Comparison of ENCODE assay signal across 8 mouse cellular contexts in the genomic region with DNA sequence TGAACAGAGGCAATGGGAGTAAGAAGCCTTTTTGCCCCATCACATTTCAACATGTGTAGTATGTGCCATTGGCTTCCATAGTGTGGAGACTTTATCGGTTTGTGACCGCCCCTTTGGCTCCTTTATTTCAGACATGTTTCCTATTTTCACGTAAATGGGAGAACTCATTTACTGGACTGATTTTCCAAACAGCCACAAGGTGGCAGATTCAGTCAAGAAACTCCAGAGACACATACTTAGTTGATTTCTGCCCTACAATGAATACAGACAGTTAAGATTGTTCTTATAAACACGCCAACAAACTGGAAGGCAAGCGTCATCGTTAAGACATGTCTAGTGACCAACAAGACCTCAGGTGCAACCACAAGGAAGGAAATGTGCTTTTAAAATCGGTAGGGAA. TPM values are rescaled to one million over a fixed set of nuclear protein-coding genes. Genes with fewer than 3 reads are reported as not detected.
A peak's percentile ranks its signal among the peaks of the same experiment; 100 is the strongest.
DNase-seq lines count a peak whose midpoint lies in the region; ATAC-seq and TF ChIP-seq lines count a peak whose summit lies in the region.
"Had no signal": no experiment of that assay in that cellular context is flagged by ENCODE, and none has a peak within 500 bp of the region (broad histone marks: within the 10 kb centered on the region; RNA-seq: fewer than 3 reads in every experiment).

No protein-coding gene starts in this region.

- no peaks in the 10 kb centered on the region for H3K36me3 ChIP-seq in kidney, adult 2 months (ENCODE audit: control insufficient read depth, insufficient read depth, low read length)
- no peaks in the 10 kb centered on the region for H3K36me3 ChIP-seq in kidney, embryonic 16.5 days (ENCODE audit: insufficient read depth, low read length)
- H3K36me3 ChIP-seq in CH12.LX (replicated peaks in 1 of 2; ENCODE audit: control insufficient read depth in 1 of 2, insufficient read depth in 1 of 2, low read length in 1 of 2) = no peaks in the 10 kb centered on the region
- H3K36me3 ChIP-seq: limb, embryonic 15.5 days had no signal

- TF ChIP-seq RAD21 in CH12.LX (IDR thresholded peaks at IDR 0.05; ENCODE audit: low read depth, low read length) = peak; percentile 70

- TF ChIP-seq CTCF in kidney, adult 2 months (conservative IDR thresholded peaks at IDR 0.05; ENCODE audit: insufficient read depth, insufficient read length, low read depth, low read length) = 0 out of 2 replicates have a peak, but pooled peaks have one; percentile 23
- peak; percentile 45 to 64; a peak in 3 of 4 replicates for TF ChIP-seq CTCF in CH12.LX (conservative IDR thresholded peaks at IDR 0.05 in 1 of 2, IDR thresholded peaks at IDR 0.05 in 1 of 2; ENCODE audit: low read depth in 2 of 2, low read length in 2 of 2)

- no peak overlapping the region for H3K4me3 ChIP-seq in kidney, adult 2 months (ENCODE audit: insufficient read depth, low read depth, low read length)
- H3K4me3 ChIP-seq in kidney, embryonic 16.5 days (ENCODE audit: low read length) = no peak overlapping the region
- H3K4me3 ChIP-seq in CH12.LX (replicated peaks in 1 of 3; ENCODE audit: low read depth in 2 of 3, low read length in 2 of 3, poor library complexity in 1 of 3) = no peak overlapping the region
- H3K4me3 ChIP-seq: limb, embryonic 15.5 days had no signal

- peak; percentile 66 for DNase-seq in kidney, adult 2 months
- DNase-seq in CH12.LX (ENCODE audit: extremely low read depth) = peak; percentile 49
- peak; percentile 85 for DNase-seq in NIH3T3 (ENCODE audit: low read depth)
- peak; percentile 60 for DNase-seq in kidney, postnatal 14 days
- no peak for DNase-seq in layer of hippocampus, adult 9-11 months

- H3K79me2 ChIP-seq in CH12.LX (replicated peaks; ENCODE audit: control insufficient read depth, extremely low read depth, insufficient read depth, poor library complexity, severe bottlenecking) = no peaks in the 10 kb centered on the region

- H3K9ac ChIP-seq in kidney, embryonic 16.5 days (replicated peaks; ENCODE audit: low read length) = no peak overlapping the region
- no peak overlapping the region for H3K9ac ChIP-seq in CH12.LX (ENCODE audit: insufficient read depth, low read depth)
- H3K9ac ChIP-seq: limb, embryonic 15.5 days had no signal

- WGBS in kidney, adult 2 months = 25% methylated on average over 7 of the region's 7 CpGs
- 45% methylated on average over 7 of the region's 7 CpGs for WGBS in kidney, embryonic 16.5 days

- no peak overlapping the region for H3K27ac ChIP-seq in kidney, adult 2 months (ENCODE audit: insufficient read depth, low read depth, low read length)
- H3K27ac ChIP-seq in kidney, embryonic 16.5 days (ENCODE audit: low read length) = no peak overlapping the region
- no peak overlapping the region for H3K27ac ChIP-seq in CH12.LX (ENCODE audit: insufficient read depth, low read depth)
- H3K27ac ChIP-seq: limb, embryonic 15.5 days had no signal

- dilution Hi-C loops in CH12.LX (cut with MboI; ENCODE audit: extremely low pct_ligation_motif_present, extremely low pct_unique_long_range_greater_than_20kb, low sequenced_read_pairs) = no loop called here

- no peak for ATAC-seq in kidney, embryonic 16.5 days (ENCODE audit: low FRiP score, low TSS enrichment)
- ATAC-seq in erythroblast, adult 5-6 weeks (replicated peaks; ENCODE audit: low FRiP score, poor library complexity, severe bottlenecking) = no peak

- in situ Hi-C loops in CH12.LX (cut with MboI; ENCODE audit: low pct_ligation_motif_present, low pct_unique_long_range_greater_than_20kb, low sequenced_read_pairs) = loop anchor here (25.0 kb wide), 1 partner anchor 184 kb away; a partner anchor contains a TSS

- no peaks in the 10 kb centered on the region for H3K4me1 ChIP-seq in kidney, adult 2 months (ENCODE audit: control insufficient read depth, insufficient read depth, low read length)
- no peaks in the 10 kb centered on the region for H3K4me1 ChIP-seq in kidney, embryonic 16.5 days (ENCODE audit: insufficient read depth, low read length)
- H3K4me1 ChIP-seq in CH12.LX (ENCODE audit: control insufficient read depth in 1 of 2, insufficient read depth in 2 of 2) = peaks cover 0 to 30% of the 10 kb centered on the region in 2 experiments; a peak in 2 of 4 replicates
- H3K4me1 ChIP-seq: limb, embryonic 15.5 days had no signal

- no peak overlapping the region for H3K4me2 ChIP-seq in kidney, embryonic 16.5 days (replicated peaks; ENCODE audit: low read depth, low read length)
- H3K4me2 ChIP-seq in CH12.LX (ENCODE audit: insufficient read depth, low read depth, poor library complexity, severe bottlenecking) = no peak overlapping the region
- H3K4me2 ChIP-seq: limb, embryonic 15.5 days had no signal

- TF ChIP-seq EP300 in CH12.LX (IDR thresholded peaks at IDR 0.05; ENCODE audit: low read length) = no peak

- H3K9me3 ChIP-seq in kidney, embryonic 16.5 days (ENCODE audit: low read length) = no peaks in the 10 kb centered on the region
- H3K9me3 ChIP-seq in CH12.LX (replicated peaks; ENCODE audit: low read length) = no peaks in the 10 kb centered on the region
- H3K9me3 ChIP-seq: limb, embryonic 15.5 days had no signal

- no peaks in the 10 kb centered on the region; the same call in 1 of the 2 replicates for H3K27me3 ChIP-seq in kidney, adult 2 months (replicated peaks; ENCODE audit: control insufficient read depth, insufficient read depth, low read length)
- no peaks in the 10 kb centered on the region for H3K27me3 ChIP-seq in kidney, embryonic 16.5 days (ENCODE audit: insufficient read depth, low read length)
- no peaks in the 10 kb centered on the region for H3K27me3 ChIP-seq in CH12.LX (replicated peaks)
- H3K27me3 ChIP-seq: limb, embryonic 15.5 days had no signal

- TF ChIP-seq POLR2A in kidney, adult 2 months (IDR thresholded peaks at IDR 0.05; ENCODE audit: low read depth, low read length) = no peak
- TF ChIP-seq POLR2A in CH12.LX (IDR thresholded peaks at IDR 0.05; ENCODE audit: low read depth, low read length) = no peak

TF ChIP-seq in CH12.LX, 34 proteins besides CTCF, POLR2A, EP300 and RAD21:
- TF ChIP-seq MYC (IDR thresholded peaks at IDR 0.05; ENCODE audit: low read depth, low read length) (no peak), SMC3 (IDR thresholded peaks at IDR 0.05; ENCODE audit: low read depth, low read length) (peak; percentile 50)

RNA-seq across cellular contexts. Expression of a gene that starts 15.0 kb away (rescaled TPM):
- polyA plus RNA-seq in kidney, adult 2 months (2012; rRNA removed) = 1.6 and 2.7 TPM in 2 replicates
- polyA plus RNA-seq in kidney, embryonic 16.5 days (2015; fragmentation: Nextera tagmentation; extraction: Ambion mirVana) = 14.5 and 15.4 TPM in 2 replicates
- total RNA-seq in CH12.LX (2012; rRNA removed) (0.04 and 0.17 TPM in 2 replicates), CH12.LX (2014; rRNA removed) (1.6 and 1.8 TPM in 2 replicates)
- 2.4 and 2.5 TPM in 2 replicates for polyA plus RNA-seq in CH12.LX (2012; ENCODE audit: insufficient read length, low read depth)
- total RNA-seq in erythroblast, adult 5-6 weeks (2015; ENCODE audit: low replicate concordance) = 8.3 TPM in 1 of 2 replicates, not detected in the other
- 2.6 and 4.5 TPM in 2 replicates for total RNA-seq in erythroblast, adult 5-6 weeks (2017; ENCODE audit: low replicate concordance)
